Mouse (Mus musculus) right cerebral cortex, postnatal 25 days (tissue): ENCODE measurements around the gene Pkd1.

Source experiments
- DNase-seq: peaks from one replicate; pipeline ENCODE4 v3.0.0; 2022

Gene Pkd1

DNA sequence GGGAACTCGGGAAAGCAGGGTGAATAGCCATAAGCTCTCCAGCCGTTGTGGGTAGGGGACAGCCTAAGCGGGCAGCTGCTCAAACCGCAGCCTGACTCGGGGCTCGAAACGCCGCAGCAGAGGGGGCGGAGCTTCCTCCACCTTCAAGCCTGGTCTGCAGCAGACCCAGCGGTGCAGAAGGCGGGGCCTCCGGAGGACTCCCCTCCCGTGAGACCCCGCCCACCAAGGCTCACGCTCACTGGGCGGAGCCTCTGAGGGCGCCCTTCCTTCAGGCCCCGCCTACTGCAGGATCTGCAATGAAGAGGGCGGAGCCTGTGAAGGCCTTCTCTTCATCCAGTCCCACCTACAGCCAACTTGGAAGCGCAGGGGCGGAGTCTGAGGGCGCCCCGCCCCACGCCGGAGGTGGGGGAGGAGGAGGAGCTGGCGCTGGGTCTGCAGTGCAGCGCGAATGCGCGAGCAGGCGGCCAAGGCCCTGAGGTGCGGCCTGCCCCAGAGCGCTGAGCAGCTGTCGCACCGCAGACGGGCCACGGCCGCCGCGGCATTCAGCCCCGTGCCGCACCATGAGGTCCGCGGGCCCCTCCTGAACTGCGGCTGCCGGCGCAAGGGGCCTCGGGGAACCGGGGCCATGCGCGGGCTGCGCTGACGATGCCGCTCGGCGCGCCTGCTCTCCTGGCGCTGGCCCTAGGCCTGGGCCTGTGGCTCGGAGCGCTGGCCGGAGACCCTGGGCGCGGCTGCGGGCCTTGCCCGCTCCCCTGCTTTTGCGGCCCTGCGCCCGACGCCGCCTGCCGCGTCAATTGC is at the start of gene Pkd1:
Gene Pkd1 (plus strand): TSS at position 217 of the 798 bp plus-strand sequence.
- peak; percentile 99 for DNase-seq

DNA sequence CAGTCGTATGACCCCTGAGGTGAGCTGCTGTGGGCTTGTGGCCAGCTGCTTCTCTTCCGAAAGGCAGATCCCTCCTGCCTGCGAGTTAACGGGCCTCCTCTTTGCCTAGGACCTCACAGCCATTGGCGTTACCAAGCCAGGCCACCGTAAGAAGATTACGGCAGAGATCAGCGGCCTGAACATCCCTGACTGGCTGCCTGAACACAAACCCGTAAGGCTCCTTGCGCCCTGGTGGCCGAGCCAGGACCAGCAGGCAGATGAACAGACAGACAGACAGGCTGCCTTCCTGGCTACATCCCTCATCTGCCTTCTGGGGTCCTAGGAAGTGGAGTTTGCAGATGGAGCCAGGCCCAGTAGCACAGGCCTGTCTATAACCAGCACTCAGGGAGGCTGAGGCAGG is 47.4 kb upstream of the Pkd1 start:
- no peak for DNase-seq

DNA sequence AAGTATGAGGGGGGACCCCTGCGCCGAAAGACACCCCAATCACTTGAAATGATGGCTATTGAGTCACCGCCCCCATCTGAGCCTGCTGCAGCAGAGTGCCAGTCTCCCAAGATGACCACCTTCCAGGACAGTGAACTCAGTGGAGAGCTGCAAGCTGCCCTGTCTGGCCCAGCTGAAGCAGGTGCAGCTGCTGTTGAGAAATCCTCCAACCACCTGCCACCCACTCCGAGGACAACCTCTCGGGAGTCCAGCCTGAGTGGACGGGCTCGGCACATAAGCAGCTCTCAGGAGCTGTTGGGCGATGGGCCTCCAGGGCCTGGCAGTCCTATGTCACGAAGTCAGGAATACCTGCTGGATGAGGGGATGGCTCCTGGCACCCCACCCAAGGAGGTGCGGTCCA is 45.5 kb upstream of the Pkd1 start:
- no peak for DNase-seq

DNA sequence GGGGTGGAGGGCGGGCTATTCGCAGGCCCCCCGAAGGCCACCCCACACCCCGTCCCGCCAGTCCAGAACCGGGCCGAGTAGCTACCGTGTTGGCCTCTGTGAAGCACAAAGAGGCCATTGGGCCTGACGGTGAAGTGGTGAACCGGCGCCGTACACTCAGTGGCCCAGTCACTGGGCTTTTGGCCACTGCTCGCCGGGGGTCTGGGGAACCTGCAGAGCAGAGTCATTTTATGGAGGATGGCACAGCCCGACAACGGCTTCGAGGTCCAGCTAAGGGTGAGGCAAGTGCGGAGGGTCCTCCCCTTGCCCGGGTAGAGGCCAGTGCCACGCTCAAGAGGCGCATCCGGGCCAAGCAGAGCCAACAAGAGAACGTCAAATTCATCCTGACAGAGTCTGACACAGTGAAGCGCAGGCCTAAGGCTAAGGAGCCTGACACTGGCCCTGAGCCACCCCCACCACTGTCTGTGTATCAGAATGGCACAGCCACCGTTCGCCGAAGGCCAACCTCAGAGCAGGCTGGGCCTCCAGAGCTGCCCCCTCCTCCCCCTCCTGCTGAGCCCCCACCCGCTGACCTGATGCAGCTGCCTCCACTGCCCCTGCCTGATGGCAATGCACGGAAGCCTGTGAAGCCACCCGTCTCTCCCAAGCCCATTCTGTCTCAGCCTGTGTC is 44.2 kb upstream of the Pkd1 start:
- DNase-seq = no peak

DNA sequence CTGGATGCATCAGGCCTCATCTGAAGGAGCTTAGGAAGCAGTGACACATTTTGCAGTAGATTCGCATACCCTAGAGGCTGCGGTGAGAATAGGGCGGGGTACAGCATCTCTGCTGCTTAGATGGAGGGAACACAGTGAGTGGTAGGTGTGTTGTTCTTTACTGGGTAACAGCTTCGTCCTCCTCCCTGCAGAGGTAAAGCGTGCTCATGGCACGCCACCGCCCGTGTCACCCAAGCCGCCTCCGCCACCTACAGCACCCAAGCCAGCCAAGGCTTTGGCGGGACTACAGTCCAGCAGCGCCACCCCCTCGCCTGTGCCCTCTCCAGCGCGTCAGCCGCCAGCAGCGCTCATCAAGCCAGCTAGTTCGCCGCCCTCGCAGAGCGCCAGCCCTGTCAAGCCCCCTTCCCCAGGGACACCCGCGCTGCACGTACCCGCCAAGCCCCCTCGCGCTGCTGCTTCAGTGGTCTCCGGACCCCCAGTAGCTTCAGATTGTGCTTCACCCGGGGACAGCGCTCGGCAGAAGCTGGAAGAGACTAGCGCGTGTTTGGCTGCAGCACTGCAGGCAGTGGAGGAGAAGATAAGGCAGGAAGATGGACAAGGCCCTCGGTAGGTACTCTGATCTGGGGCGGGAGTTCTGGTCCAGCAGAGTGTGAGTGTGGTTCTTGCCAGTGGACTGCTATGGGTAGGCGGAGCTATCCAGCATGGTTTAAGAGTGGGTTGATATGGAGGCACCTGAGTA is 43.1 kb upstream of the Pkd1 start:
- peak; percentile 80 for DNase-seq

DNA sequence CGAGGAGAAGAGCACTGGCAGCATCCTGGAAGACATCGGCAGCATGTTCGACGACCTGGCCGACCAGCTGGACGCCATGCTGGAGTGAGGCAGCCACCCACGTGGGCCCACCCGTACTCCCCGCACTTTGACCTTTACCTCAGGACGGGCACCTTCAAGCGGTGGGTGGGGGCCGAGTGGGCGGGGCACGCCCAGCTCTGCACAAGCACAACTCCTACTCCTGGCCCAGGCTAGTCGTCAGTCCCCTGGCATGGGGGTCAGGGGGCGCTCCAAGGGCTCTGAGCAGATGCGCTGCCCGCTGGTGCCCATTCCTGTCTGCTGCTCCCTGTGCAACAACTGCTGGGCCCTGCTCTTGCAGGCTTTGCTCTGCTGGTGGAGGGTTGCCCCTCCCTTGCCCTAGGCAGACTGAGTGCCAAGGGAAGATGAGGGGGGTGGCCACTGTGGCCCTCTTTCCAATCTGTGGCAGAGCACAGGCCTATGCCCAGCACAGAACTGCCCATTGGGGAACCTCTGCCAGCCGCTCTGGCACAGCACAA is 42.4 kb upstream of the Pkd1 start:
- DNase-seq = no peak

DNA sequence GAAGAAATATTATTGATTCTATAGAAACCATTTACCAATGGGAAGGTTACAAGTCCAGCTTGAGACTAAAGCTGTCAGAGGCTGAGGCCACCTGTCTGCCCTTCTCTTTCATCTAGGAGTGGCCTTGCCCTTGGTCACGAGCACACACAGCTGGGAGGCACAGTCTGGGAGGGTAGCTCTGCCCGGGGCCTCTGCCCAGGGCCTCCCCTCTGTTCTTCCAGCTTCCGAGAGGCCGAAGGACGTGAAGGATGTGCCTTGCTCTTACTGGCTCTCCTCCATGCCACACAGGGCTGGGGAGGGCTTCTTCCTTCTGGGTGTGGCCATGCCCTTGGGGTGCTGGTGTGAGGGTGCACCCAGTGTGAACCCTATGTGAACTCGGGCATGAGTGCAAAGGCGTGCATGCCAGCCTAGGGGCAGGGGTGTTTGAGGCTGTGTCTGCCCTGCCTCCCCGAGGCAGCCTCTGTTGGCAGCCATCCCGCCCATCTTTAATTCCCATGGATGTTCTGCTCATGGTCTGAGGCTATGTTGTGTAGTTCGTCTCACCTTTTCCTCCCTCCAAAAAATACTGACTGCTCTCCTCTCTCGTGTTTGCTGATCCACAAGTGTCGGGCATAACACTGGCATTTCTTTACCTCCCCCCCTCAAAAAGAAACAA is 41.7 kb upstream of the Pkd1 start:
- DNase-seq = no peak

DNA sequence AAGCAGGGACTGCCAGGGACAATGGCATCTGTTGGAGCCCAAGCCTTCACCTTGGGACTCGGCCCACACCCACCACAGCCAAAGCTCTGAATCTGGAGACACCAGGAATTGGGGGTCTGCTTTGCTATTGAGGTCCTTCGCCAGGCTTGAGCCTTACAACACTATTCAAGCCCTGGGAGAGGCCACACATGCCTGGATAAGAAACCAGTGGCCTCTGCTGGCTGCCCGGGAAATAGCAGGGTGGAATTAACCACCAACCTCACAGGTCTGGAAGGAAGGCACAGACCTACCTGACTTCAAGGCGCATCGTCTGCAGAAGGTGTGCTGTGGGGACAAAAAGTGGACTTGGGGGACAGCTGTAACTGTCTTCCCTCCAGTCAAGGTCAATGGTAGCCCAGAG is 36.0 kb upstream of the Pkd1 start:
- no peak for DNase-seq

DNA sequence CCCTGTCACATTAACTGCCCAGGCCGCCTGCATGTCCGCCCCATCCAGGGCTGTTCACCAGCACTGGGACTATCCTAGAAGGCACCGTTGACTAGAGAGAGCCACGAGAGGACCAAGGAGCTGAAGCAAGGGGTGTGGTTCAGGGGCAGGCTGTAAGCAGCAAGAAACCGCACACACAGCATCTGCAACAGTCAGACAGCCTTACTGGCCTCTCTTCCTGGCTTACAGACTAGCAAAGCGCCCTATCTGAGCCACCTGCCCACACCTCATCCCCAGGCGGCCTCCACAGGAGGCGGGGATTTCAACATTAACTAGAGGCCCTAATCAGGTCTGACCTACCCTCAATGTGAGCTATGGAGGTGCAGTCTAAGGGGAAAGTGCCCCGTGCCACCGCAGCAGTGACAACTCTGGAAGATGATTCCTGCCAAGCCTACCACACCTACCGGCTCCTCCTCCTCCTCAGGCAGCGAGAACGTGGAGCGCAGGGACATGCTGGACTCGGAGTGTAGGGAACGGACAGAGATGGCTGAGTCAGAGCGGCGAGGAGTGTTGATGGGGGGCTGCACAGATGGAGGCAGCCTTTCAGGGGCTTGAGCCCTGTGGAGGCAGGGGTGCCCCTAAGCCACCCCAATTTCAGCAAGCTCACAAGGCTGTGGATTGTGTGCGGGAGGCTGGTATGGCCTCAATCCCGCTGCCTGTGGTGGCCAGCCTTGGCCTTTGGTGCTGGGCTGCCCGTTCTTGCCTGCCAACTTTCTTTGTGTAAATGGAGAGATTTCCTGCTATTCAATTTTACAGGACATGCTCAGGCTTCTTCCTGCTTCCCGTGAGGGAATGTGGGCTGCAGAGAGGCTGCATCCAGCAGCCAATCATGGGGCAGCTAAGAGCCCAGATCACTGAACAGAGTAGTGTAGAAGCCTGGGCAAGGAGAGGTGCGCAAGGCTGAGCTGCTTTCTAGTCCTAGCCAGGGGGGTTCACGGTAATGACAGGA is 35.1 kb upstream of the Pkd1 start:
- no peak for DNase-seq

DNA sequence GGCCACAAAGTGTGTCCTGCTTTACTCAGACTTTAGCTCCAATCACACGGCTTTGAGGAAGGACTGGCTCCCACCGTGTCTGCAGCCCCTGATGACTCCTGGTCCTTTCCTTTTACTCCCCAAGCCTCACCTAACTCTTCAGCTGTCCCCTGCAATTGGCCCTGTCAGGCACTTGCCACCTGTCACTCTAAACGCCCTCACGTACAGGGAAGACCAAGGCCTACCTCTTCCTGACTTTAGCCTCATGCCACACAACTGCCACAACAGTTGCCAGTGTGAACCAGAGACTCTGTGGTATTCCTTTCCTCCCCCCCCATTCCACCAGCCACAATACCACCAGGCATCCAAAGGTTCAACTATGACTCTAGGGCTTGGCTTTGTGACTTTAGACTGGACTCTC is 29.2 kb upstream of the Pkd1 start:
- DNase-seq = no peak

DNA sequence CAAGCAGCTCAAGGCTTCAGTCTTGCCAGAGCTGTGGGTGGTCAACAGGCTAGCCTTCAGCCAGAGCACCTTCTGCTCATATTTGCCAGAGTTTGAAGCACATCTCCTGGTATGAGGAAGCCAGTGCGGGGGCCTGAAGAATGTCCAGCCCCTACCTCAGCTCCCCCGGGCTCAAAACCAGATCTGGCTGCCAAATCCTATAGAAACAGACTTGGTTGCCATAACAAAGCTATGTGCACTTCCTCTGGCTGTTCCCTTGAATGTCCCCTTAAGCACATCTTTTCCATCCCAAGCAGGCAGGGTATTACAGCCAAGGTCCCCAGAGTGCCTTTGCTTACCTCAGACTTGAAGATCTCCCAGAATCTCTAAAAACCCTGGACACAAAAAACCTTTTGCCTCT is 24.9 kb upstream of the Pkd1 start:
- no peak for DNase-seq

DNA sequence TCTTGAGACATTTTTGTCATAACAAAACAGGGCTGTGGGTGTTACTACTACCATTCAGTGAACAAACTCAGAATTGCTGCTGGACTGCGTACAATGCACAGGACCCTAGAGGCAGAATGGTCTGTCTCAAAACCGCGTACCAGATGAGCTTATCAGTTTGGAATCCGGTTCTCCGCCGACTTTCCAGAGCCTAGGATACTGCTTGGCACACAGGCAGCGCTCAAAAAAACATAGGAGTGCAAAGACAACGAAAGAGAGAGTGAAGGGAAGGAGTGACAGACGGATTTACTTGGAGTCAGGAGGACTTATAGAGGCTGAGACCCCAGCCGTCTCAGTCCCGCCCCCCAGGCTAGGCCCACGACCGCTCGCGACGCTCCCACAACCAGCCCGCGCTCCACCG is 22.3 kb upstream of the Pkd1 start:
- DNase-seq = no peak

DNA sequence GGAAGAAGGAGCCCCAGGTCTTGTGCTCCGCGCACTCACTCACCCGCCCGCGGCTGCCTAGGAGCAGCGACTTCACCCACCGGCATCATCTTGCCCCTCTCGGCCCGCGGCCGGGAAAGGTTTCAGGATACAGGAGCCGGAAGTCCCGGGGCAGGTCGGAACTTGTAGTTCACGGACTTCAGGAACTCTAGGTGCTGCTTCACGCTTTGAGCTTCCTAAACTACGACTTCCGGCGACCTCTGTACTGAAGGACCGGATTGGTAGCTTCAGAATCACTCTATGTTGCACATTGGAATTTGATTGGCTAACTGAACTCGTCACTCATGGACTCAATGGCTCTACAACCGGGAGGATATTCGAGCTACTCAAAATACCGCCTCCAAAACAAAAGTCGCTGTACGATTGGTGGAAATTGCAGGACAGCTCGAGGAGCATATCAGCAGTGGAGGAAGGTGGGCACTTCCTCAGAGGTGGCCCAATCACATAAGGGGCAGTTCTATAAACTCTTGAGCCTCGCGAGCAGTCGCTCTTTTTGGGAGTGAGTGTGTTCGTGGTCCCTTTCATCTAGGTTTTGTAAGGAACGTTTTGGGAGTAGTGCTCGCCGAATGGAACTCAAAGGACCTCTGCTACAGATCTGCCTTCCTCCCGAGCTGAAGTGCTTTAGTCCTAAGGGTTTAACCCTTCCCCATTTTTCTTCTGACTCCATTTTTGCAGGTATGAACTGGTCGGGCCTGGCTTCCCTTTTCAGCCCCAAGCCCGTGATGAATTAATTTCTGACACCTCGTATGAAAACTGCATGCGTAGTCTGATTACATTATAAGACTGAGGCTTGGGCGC is 21.7 kb upstream of the Pkd1 start, which contains the start of gene Traf7:
Gene Traf7 (minus strand): TSS at position 216 of the 837 bp plus-strand sequence.
- DNase-seq = peak; percentile 90

DNA sequence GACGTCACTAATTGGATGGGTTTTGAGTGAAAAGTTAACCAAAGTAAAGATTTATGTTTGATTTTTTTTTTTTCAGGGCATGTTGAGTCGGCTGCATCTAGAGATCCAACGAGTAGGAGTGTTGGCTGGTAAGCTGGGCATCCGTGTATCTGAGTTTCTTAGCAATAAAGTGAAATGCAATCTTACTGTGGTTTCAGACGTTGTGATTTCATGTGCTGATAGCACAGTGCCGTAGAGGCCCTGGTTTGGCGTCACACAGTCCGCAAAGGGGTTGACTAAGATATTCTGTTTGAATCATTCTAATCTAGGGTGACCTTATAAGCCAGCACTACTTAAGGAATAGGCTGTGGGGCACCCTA is 21.1 kb upstream of the Pkd1 start:
- DNase-seq = no peak

DNA sequence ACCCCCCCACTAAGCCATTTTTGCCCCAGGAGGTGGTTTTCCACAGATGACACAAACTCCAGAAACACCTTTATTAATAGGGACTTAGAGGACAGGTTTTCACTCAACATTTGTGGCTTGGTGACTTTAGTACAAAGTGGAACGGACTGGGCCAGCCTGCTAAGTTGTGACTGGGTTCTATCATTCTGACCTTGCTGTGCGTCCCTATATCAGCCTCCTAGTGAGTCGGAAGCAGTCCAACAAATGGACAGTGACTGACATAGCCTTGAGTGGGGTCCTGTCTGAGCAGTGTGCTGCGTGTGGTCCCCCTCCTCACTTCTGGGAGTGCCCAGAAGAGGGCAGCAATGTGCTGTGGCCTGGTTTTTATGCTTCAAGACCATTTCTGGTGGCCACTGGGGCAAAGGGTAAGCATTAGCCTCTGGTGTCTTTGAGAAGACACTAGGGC is 20.6 kb upstream of the Pkd1 start:
- no peak for DNase-seq

DNA sequence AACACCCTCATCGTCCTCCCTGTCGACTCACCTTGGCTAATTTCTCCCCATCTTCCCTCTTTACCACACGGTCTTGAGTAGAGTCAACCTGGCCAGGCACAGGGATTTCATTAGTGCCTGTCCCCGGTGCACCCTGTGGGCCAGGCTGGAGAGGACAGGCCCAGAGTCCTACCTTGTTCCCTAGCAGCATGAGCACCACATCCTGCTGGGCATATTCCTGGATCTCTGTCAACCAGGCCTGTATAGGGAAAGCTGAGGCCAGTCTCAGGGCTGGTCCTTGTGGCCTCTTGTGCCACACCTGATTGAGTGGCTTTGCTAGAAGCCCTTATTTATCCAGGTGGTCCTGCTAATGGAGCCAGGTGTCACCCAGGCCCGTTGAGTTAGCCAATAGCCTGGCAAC is 19.8 kb upstream of the Pkd1 start:
- no peak for DNase-seq

DNA sequence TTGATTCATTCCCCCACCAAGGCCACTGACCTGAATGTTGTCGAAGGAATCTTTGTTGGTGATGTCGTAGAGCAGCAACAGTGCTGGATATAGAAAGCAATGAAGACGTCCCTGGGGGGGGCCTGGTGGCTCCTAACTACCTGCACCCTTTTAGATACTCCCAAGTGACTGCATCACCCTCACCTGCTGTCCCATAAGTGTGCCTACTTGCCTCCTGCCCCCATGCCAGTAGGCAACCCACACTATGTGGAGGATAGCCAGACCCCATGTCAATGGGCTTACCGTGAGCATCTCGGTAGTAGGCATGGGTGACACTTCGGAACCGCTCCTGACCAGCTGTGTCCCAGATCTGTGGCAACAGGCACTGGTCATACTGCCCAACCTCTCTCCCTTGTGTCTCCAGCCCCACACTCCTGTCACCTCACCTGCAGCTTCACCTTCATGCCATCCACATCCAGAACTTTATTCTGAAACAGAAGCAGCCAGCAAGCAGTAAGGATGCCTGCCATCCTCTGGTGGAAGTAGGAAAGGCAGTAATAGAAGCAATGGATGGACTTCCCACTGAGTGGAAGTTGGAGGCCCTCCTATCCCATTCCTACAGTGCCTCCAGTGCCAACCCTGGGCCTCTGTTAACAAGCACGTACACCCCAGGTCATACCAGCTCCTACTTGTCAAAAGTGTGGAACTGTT is 19.1 kb upstream of the Pkd1 start:
- DNase-seq = no peak

DNA sequence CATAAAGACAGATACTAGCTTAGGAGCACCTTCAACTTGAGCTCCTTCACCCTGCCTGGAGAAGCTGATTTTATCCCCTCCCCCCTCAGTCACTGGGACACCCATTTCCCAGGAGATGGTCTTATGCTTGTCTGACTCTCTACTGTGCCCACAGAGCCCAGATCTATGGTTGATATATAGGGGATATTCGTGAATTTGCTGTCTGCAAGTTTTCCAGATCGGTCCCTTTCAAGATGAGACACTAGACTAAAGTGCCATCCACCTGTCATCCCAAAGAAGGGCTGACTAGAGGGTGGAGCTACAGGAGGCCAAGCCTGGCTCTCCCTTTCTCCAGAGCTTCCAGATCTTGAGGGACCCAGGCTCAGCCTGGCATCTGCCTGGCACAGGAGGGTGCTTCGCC is 18.6 kb upstream of the Pkd1 start:
- DNase-seq = no peak

DNA sequence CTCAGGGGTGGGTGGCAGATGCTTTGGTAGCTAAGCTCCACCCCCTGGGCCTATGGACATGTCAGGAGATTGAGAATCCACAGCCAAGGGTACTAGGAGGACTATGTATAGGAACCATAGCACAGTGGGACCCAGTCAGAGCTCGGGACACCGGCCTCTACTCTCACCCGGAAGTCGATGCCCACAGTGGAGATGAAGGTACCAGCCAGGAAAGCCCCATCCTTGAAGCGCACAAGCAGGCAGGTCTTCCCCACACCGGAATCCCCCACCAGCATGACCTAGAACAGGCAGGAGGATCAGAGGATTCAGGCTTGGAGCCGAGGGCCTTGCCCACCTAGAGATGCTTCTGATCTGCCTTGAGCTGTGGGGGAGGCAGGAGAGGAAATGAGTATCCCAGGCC is 17.6 kb upstream of the Pkd1 start:
- no peak for DNase-seq
